27 mouse cellular contexts compared by ENCODE assay signal in genomic region chr8:111697655-111698054, GRCm38 (mm10). TPM values are rescaled to one million over a fixed set of nuclear protein-coding genes. Genes with fewer than 3 reads are reported as not detected.
DNase-seq lines count a peak whose midpoint lies in the region; ATAC-seq and TF ChIP-seq lines count a peak whose summit lies in the region.
"Had no signal": no experiment of that assay in that cellular context is flagged by ENCODE, and none has a peak within 500 bp of the region (broad histone marks: within the 10 kb centered on the region; RNA-seq: fewer than 3 reads in every experiment).

No protein-coding gene starts in this region.

- no peak overlapping the region for H3K4me3 ChIP-seq in gastrocnemius, adult 2 months
- H3K4me3 ChIP-seq in intestine, postnatal 0 days (ENCODE audit: low read depth, low read length): no peak overlapping the region

- no peak overlapping the region for H3K4me2 ChIP-seq in intestine, postnatal 0 days (replicated peaks; ENCODE audit: low read depth)

- DNase-seq in gastrocnemius, adult 2 months: peak; percentile 3
- DNase-seq in gastrocnemius, postnatal 36 days: no peak
- DNase-seq in ES-CJ7 (ENCODE audit: low read depth, low spot score): peak; percentile 59
- DNase-seq in R1 (ENCODE audit: low read depth, low spot score): peak; percentile 57
- DNase-seq in ZHBTc4 (ENCODE audit: low read depth, low spot score): peak; percentile 49
- DNase-seq in embryo, embryonic 10.5 days (ENCODE audit: low spot score): no peak
- DNase-seq in layer of hippocampus, postnatal 10 days (ENCODE audit: low spot score in 2 of 2): no peak
- DNase-seq: adrenal gland, adult 2 months; adrenal gland, adult 8-10 months; adrenal gland, postnatal 10 days; adrenal gland, postnatal 14 days; adrenal gland, postnatal 25 days; adrenal gland, postnatal 36 days; B cell, adult 2 months; cerebellum, adult 11 months; cerebellum, adult 11-12 months; cerebellum, adult 18-20 months; cerebellum, adult 2 months; cerebellum, adult 8-10 months had no signal

- WGBS in intestine, postnatal 0 days: 85% methylated on average over 10 of the region's 10 CpGs

- H3K9me3 ChIP-seq in intestine, postnatal 0 days (ENCODE audit: control insufficient read depth): no peaks in the 10 kb centered on the region
- H3K9me3 ChIP-seq: G1E had no signal

- no peaks in the 10 kb centered on the region for H3K27me3 ChIP-seq in intestine, postnatal 0 days (replicated peaks; ENCODE audit: control insufficient read depth, insufficient read depth, low read length)
- H3K27me3 ChIP-seq: Patski had no signal

- intact Hi-C loops in gastrocnemius, adult 2 months (cut with DNase I): no loop called here
- intact Hi-C loops in gastrocnemius, postnatal 36 days (cut with DNase I): no loop called here

- H3K27ac ChIP-seq in gastrocnemius, adult 2 months: no peak overlapping the region
- no peak overlapping the region for H3K27ac ChIP-seq in intestine, postnatal 0 days (ENCODE audit: low read depth, low read length)

- H3K9ac ChIP-seq in intestine, postnatal 0 days (ENCODE audit: low read depth, low read length): no peak overlapping the region

- no peak for ATAC-seq in intestine, postnatal 0 days
- ATAC-seq: activated CD4-positive, CD25-positive, alpha-beta regulatory T cell, adult 4 months; CD4-positive, CD25-positive, alpha-beta regulatory T cell, adult 4 months; Patski had no signal

- no peaks in the 10 kb centered on the region; the same call in 1 of the 2 replicates for H3K4me1 ChIP-seq in intestine, postnatal 0 days (replicated peaks; ENCODE audit: control insufficient read depth, insufficient read depth, low read length)

- H3K36me3 ChIP-seq in intestine, postnatal 0 days (ENCODE audit: control insufficient read depth, insufficient read depth): no peaks in the 10 kb centered on the region
- H3K36me3 ChIP-seq: G1E had no signal

- TF ChIP-seq CTCF in gastrocnemius, adult 2 months (IDR thresholded peaks at IDR 0.05): no peak
- TF ChIP-seq CTCF in intestine, postnatal 0 days (IDR thresholded peaks at IDR 0.05; ENCODE audit: low read depth): no peak

RNA-seq across cellular contexts. Expression of gene Ctrb1, which starts 6.8 kb away (rescaled TPM):
- total RNA-seq in gastrocnemius, adult 2 months (2021): not detected
- not detected for total RNA-seq in gastrocnemius, postnatal 36 days (2021)
- 75.8 and 118 TPM in 2 replicates for polyA plus RNA-seq in intestine, postnatal 0 days (2015; fragmentation: Nextera tagmentation; extraction: Ambion mirVana)
- total RNA-seq in layer of hippocampus, postnatal 10 days (2021): not detected
- total RNA-seq: adrenal gland, adult 18-20 months; adrenal gland, adult 8-10 months; adrenal gland, postnatal 25 days; CH12.LX; G1E; MEL had no signal
- polyA plus RNA-seq: activated CD4-positive, CD25-positive, alpha-beta regulatory T cell, adult 4 months; CD4-positive, CD25-positive, alpha-beta regulatory T cell, adult 4 months; G1E; Patski had no signal

RNA-seq across cellular contexts. Expression of gene Bcar1, which starts 46.0 kb away (rescaled TPM):
- 10 to 100 TPM; 10.8 to 12.6 TPM for total RNA-seq in gastrocnemius, adult 2 months (2021)
- total RNA-seq in gastrocnemius, postnatal 36 days (2021): 10 to 100 TPM in 1 of 2 experiments, 1 to 10 TPM in 1; 9.4 to 10.5 TPM
- polyA plus RNA-seq in intestine, postnatal 0 days (2015; fragmentation: Nextera tagmentation; extraction: Ambion mirVana): 38.8 and 41.1 TPM in 2 replicates
- total RNA-seq in layer of hippocampus, postnatal 10 days (2021): 10 to 100 TPM; 60.1 to 62.6 TPM

RNA-seq across cellular contexts. Expression of gene Zfp1, which starts 54.5 kb away (rescaled TPM):
- 1 to 10 TPM; 7.9 to 9.4 TPM for total RNA-seq in gastrocnemius, adult 2 months (2021)
- total RNA-seq in gastrocnemius, postnatal 36 days (2021): 1 to 10 TPM; 6.8 to 9.2 TPM
- polyA plus RNA-seq in intestine, postnatal 0 days (2015; fragmentation: Nextera tagmentation; extraction: Ambion mirVana): 6.9 and 7.8 TPM in 2 replicates
- 10 to 100 TPM; 21.4 to 21.9 TPM for total RNA-seq in layer of hippocampus, postnatal 10 days (2021)

Comparison
In these comparisons a context has a peak if more than half of its experiments do, and no peak if none do; other contexts are left out.
1. DNase-seq: peak in gastrocnemius, adult 2 months (single experiment), ES-CJ7 (single experiment), R1 (single experiment) and ZHBTc4 (single experiment); none in gastrocnemius, postnatal 36 days (0 of 2), embryo, embryonic 10.5 days (single experiment) and layer of hippocampus, postnatal 10 days (0 of 2).
2. RNA of gene Bcar1, which starts 46.0 kb away (total RNA-seq): 60.1 to 62.6 TPM in layer of hippocampus, postnatal 10 days; 10.8 to 12.6 TPM in gastrocnemius, adult 2 months and 9.4 to 10.5 TPM in gastrocnemius, postnatal 36 days; every median in the first group is over 4 times any median in the second.